Mouse (Mus musculus) adrenal gland, adult 8-10 months (tissue): Measurements from ENCODE around the gene Nup93. TPM values are rescaled to one million over a fixed set of nuclear protein-coding genes. Genes with fewer than 3 reads are reported as not detected.

Experiments
- DNase-seq: peaks from one replicate; pipeline ENCODE4 v3.0.0; 2022
- total RNA-seq, 4 experiments: library from RNA; stranded (reverse); gene quantifications; 2 replicates each; pipeline ENCODE4 v1.2.4; 2022

Nup93 gene
- total RNA-seq, 4 experiments from 2014 or later = 14.4 to 19.4 (median 17.0) TPM

DNA sequence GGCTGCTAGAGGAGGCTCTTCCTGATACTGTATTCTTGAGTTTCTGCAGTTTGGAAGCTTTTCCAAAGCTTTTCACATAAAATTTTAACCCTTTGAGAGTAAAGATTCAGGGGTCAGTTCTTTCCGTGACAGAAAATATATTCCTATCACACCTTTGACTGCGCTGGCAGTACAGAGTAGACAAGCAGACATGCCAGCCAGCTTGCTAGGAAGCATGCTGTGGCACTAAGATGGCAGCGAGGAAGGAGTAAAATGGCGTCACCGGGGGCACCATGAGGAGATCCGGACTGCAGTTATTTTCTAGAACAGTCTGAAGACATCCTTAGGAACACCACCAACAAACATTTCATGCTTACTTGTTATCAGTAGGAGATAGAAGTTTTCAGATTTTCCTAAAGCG, 55.9 kb downstream of the Nup93 start:
- no peak for DNase-seq

GRCm38 (mm10) chr8:94271102-94271501, 56.7 kb downstream of the Nup93 start:
- DNase-seq = no peak

DNA sequence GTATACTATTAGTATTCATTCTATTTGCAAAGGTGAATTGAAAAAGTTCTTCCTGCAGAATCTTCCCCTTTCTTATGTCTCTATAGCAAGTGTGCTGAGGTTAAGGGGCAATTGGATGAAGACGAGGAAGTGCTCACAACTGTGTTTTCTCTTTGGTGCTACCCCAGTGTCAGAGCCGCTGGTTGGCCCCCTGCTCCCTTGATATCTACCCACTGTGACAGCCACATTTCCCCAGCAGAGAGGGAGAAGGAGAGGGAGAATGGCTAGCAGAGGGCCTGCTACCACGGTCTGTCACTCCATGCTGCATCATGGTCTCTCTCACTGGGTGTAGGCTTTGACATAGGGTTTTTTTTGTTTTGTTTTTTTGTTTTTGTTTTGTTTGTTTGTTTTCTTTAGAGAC, 58.2 kb downstream of the Nup93 start:
- DNase-seq = no peak

- DNase-seq = no peak
Observed at GRCm38 (mm10) chr8:94273289-94273850, 59.0 kb downstream of the Nup93 start.

- DNase-seq = no peak
Observed at GRCm38 (mm10) chr8:94274030-94274429, 59.7 kb downstream of the Nup93 start.

- no peak for DNase-seq
Observed at GRCm38 (mm10) chr8:94278295-94278694, 63.9 kb downstream of the Nup93 start.

DNA sequence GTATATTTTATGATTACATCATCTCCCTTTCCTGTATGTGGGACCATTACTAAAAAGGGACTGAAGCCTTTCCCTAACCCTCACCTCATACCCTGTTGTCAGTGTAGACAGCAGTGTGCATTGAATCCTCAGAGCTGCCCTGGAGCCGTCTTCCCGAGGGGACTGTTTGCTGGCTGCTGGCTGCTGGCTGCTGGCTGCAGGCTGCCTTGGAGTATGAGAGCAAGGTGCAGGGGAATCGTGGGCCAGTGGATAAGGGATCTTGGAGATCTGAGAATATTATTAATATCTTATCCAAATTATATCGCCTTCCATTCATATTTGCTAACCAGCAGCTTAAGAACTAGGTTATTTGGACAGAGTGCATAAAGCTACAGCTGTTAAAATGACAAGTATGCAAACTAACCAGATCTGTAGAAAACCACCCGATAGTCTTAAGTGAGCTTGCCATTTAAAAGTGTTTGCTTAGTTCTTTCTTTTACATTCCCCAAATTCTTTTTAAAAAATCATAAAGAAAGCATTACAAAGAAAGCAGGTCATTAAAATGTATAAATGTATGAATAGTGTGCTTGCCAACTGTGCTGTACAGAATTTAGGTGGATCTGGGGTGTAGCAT, 65.7 kb downstream of the Nup93 start:
- no peak for DNase-seq

- no peak for DNase-seq
Observed at GRCm38 (mm10) chr8:94282453-94282985, 68.2 kb downstream of the Nup93 start.

DNA sequence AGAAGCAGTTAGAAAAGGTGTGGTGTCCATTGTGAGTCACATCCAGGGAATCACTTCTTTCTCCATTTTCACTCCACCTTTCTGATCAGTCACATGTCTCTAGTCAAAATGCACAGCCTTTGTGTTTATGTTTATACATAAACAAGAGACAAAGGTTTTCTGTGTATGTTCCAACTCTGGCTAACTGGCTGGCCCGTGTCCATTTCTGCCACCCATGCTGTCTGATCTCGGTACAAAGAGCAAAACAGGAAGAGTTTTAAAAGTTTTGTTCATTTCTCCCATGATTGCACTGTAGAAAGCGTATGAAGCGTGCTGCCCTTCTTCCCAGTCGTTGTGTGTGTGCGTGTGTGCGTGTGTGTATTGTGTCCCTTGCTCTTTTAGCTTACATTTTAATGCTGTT, 69.8 kb downstream of the Nup93 start:
- DNase-seq = no peak

- DNase-seq = no peak
Observed at GRCm38 (mm10) chr8:94290606-94291005, 76.2 kb downstream of the Nup93 start.

DNA sequence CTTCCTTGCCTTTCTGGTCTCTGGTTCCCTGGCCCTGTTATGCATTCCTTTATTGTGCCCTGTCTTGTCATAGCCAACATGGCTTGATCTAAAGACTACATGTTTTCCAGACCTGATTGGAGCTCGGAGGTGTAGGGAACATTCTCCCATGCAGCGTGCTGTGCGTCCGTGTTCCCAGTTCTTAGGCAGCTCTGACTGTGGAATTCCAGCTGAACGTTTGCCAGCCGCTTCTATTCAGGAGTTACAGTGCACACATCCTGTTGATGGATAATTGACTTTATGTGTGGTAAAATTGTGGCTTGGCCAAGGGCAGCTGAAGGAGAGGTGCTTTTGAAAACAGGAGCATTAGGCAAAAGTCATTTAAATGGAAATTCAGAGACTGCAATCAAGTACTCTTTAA, 77.7 kb downstream of the Nup93 start:
- DNase-seq = no peak

- DNase-seq = no peak
Observed at GRCm38 (mm10) chr8:94292626-94293025, 78.3 kb downstream of the Nup93 start.

DNA sequence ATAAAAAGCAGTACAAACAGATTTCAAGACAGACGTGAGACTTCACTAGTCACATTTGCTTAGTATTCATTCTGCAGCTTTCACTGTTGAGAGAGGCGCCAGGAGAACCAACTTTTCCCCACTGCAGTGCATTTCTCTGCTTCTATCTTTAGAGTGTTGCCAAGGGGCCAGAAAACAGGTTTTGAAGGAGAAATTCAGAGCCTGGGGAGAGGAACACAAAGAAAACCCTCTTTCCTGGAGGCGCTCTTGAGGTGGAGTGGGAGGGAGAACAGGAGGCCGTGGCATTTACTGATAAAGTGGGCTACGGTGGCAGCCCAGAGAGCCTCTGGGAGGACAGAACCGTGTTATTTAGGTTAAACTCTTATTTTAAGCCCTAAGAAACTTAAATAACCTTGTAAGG, 81.3 kb downstream of the Nup93 start:
- DNase-seq = no peak

DNA sequence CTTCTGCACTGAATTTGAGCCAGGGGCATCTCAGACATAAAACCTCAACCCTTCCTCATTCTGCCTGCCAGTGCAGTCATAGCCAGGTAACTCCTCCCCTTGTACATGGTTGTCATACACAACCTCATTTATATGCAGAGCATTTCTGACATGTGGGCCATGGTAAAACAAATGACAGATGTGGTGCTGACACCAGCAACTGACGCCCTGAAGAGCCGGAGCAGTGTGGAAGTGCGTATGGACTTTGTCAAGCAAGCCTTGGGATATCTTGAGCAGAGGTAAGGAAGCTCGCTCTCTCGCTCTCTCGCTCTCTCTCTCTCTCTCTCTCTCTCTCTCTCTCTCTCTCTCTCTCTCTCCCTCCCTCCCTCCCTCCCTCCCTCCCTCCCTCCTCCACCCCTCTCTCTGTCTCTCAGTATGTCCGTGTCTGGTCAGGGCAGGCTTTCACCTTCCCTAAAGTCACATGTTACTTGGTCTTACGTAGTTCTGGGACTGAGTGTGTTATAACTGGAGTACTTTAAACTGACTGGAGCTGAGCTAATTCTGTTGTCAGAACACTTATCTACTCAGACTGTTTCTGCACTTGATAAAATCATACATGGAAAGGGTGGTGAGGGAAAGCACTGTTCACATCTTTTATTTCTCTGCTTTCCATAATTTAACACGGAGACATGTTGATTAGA, 82.1 kb downstream of the Nup93 start:
- DNase-seq = no peak

- DNase-seq = no peak
Observed at GRCm38 (mm10) chr8:94297101-94297500, 82.7 kb downstream of the Nup93 start.

DNA sequence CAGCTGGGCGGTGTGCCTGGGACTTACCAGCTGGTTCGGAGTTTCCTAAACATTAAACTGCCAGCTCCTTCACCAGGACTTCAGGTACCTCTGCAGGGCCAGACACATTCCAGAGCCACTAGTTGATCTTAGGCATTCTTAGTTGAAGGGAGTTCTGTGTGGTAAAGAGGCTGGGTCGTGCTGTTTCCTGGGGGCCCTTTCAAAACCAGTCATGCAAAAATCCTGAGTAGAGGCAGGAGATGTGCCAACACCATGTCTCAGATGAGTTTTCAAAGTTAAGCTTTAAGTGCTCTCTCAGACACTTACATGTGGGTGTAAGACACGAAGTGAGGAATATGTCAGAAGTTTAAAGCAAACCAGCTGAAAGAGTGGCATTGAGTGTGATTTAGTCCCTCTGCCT, 86.4 kb downstream of the Nup93 start:
- no peak for DNase-seq

GRCm38 (mm10) chr8:94304412-94304811, 90.0 kb downstream of the Nup93 start:
- no peak for DNase-seq

DNA sequence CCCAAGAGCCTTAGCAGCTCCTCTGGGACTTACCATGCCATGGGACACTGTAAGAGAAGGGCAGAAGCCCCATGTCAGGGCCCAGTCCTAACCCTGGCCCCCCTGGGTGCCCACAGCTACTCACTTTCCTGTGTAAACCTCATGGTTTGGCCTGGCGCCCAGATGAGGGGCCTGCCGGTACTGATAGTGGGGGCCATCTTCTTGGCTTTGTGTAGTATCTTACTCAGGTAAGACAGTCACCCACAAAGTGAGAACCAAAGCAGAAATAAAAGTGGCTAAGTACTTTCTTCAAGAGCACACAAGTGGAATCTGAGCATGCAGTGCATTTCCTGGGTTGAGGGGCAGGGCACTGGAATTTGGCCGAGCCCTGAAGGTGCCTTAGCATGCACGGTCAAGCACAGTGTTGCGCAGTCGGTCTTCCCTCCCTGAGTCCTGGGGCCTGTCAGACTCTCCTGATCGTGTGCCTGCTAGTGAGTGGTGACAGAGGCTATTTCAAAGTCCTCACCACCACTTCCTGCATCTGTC, 92.7 kb downstream of the Nup93 start:
- DNase-seq = no peak

- DNase-seq = no peak
Observed at GRCm38 (mm10) chr8:94307652-94308051, 93.3 kb downstream of the Nup93 start.

- no peak for DNase-seq
Observed at GRCm38 (mm10) chr8:94314069-94314468, 99.7 kb downstream of the Nup93 start.

DNA sequence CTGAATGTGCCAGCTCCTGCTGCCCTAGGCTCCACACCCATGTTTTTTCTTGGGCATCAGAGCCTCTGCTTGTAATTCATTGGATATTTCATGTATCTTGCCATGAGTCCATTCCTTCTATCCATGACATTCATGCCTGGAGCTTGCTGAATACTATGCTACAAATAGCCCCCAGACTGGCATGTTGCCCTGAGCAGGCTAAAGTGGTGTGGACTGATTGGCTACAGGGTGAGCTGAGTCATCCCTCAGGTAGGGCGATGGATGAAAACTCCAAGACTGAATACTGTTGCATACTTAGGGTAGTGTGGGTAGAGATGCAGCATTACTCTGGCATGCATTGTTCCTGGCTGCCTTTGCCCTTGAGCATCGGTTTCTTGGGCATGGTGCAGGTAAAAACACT, 102.9 kb downstream of the Nup93 start:
- no peak for DNase-seq

GRCm38 (mm10) chr8:94317691-94318090, 103.3 kb downstream of the Nup93 start:
- no peak for DNase-seq

DNA sequence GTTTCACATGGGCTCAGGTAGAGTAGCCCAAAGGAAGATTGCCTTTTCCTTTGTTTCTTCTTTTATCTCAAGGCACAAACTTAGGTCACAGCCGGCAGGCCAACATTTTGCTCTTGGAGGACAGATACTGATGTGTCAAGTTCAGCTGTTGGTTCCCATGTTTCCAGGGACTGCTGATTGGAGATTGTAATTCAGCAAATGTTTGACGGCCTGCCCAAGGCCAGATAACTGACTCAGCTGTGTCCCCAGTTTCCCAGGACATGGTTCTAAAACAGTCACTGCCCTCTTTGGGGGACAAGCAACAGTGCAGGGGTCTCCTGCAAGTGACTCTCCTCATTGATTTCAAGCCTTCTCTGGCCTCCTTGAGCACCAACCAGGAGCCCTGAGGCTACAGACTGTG, 105.7 kb downstream of the Nup93 start:
- DNase-seq = peak; percentile 42

DNA sequence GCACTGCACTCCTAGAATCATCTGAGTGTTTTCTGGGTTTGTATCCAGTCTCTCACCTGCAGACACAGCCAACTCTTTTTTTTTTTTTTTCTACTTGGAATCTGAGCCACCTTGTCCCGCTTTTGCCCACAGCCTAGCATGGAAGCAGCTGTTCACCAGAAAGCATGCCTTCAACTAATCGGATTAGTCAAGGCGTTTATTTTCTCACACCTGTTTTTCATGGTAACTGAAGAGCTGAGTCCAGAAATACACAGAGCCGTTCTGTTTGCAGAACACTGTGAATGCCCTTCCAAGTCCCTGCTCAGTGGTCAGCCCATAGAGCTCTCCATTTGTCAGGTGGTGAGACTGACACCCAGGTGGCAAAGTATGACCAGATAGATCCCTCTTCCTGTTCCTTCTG, 107.7 kb downstream of the Nup93 start:
- no peak for DNase-seq
